Mouse (Mus musculus) olfactory bulb, adult 2 months (tissue): ENCODE results near the gene Atp5l. TPM values are rescaled to one million over a fixed set of nuclear protein-coding genes. Genes with fewer than 3 reads are reported as not detected.

Source experiments
- H3K27ac ChIP-seq: fragments of 200-500 bp; 2 replicates; pipeline ENCODE4 v1.5.1; 2012; ENCODE audit warnings: low read depth, low read length; ENCODE audit not compliant: insufficient read depth
- H3K4me1 ChIP-seq: fragments of 200-500 bp; 2 replicates; pipeline ENCODE4 v1.6.1; 2012; ENCODE audit warnings: low read length; ENCODE audit not compliant: control insufficient read depth, insufficient read depth
- H3K4me3 ChIP-seq: fragments of 200-500 bp; 2 replicates; pipeline ENCODE4 v1.5.1; 2012; ENCODE audit warnings: mild to moderate bottlenecking, low read depth, low read length, moderate library complexity; ENCODE audit not compliant: insufficient read depth
- CTCF ChIP-seq: fragments of 200-500 bp; IDR thresholded peaks from 2 replicates; pipeline ENCODE4 v1.5.1; 2012; ENCODE audit warnings: low read depth, mild to moderate bottlenecking, low read length, moderate library complexity; ENCODE audit not compliant: insufficient read depth
- POLR2A ChIP-seq: fragments of 200-500 bp; IDR thresholded peaks from 2 replicates; pipeline ENCODE4 v1.6.1; 2012; ENCODE audit warnings: mild to moderate bottlenecking, low read depth, low read length, moderate library complexity; ENCODE audit not compliant: insufficient read depth
- WGBS: fragments of 180-500 bp; shearing (Covaris S2); methylation state at CpG from one replicate; pipeline ENCODE4 v1.1.7; 2018; 5-methylcytosine and 5-hydroxymethylcytosine counted together
- polyA plus RNA-seq: library from polyadenylated mRNA; stranded (reverse); fragments of >200 nt; gene quantifications from 2 replicates; pipeline ENCODE4 v1.2.4, GENCODE M21; 2012; ENCODE audit warnings: low replicate concordance; ENCODE audit not compliant: missing spikeins, insufficient read depth, insufficient read length

Gene Atp5l
- polyA plus RNA-seq, 1 experiment = not detected

GRCm38 (mm10) chr9:44882436-44882980, 38.0 kb downstream of the Atp5l start:
- no peak for TF ChIP-seq POLR2A
- TF ChIP-seq CTCF = no peak
- H3K27ac ChIP-seq = peak overlapping the region; percentile 93
- peaks cover 8% of the 10 kb centered on the region for H3K4me1 ChIP-seq
- under 1% methylated on average over 26 of the region's 27 CpGs for WGBS
- H3K4me3 ChIP-seq = peak overlapping the region; percentile 58

GRCm38 (mm10) chr9:44881941-44882435, 38.6 kb downstream of the Atp5l start:
- peak; percentile 13 for TF ChIP-seq POLR2A
- no peak for TF ChIP-seq CTCF
- Histone ChIP-seq H3K4me1 (peaks cover 13% of the 10 kb centered on the region), H3K27ac (peak overlapping the region; percentile 93), H3K4me3 (peak overlapping the region; percentile 58)
- WGBS = under 1% methylated on average over 29 of the region's 29 CpGs

GRCm38 (mm10) chr9:44881221-44881871, 39.2 kb downstream of the Atp5l start, which contains the start of gene Kmt2a:
TSS of gene Kmt2a (minus strand) at chr9:44881296.
- Histone ChIP-seq H3K4me1 (peaks cover 13% of the 10 kb centered on the region), H3K4me3 (peak within 1 kb of the TSS; percentile 94), H3K27ac (peak within 1 kb of the TSS; percentile 93)
- TF ChIP-seq POLR2A (peak; percentile 63), CTCF (no peak)
- WGBS = under 1% methylated on average over 69 of the region's 71 CpGs

GRCm38 (mm10) chr9:44880309-44881081, 40.0 kb downstream of the Atp5l start:
- Histone ChIP-seq H3K27ac (peak overlapping the region; percentile 74), H3K4me3 (peak overlapping the region; percentile 94), H3K4me1 (peaks cover 15% of the 10 kb centered on the region)
- TF ChIP-seq CTCF = no peak
- TF ChIP-seq POLR2A = no peak
- under 1% methylated on average over 44 of the region's 44 CpGs for WGBS

- Histone ChIP-seq H3K27ac (peak overlapping the region; percentile 51; the same call in 1 of the 2 replicates), H3K4me1 (peaks cover 18% of the 10 kb centered on the region), H3K4me3 (peak overlapping the region; percentile 94)
- TF ChIP-seq POLR2A = no peak
- TF ChIP-seq CTCF = no peak
- WGBS = under 1% methylated on average over 13 of the region's 13 CpGs
These were observed 40.8 kb downstream of the Atp5l start for GRCm38 (mm10) chr9:44879694-44880271.

- peak overlapping the region; percentile 41; the same call in 1 of the 2 replicates for H3K27ac ChIP-seq
- TF ChIP-seq POLR2A (no peak), CTCF (no peak)
- H3K4me1 ChIP-seq = peaks cover 18% of the 10 kb centered on the region
- H3K4me3 ChIP-seq = peak overlapping the region; percentile 94
- 4% methylated on average over 9 of the region's 9 CpGs for WGBS
These were observed 41.6 kb downstream of the Atp5l start for GRCm38 (mm10) chr9:44878776-44879500.

- WGBS = 60% methylated on average over 7 of the region's 7 CpGs
- H3K4me3 ChIP-seq = peak overlapping the region; percentile 4; the same call in 1 of the 2 replicates
- no peak overlapping the region for H3K27ac ChIP-seq
- H3K4me1 ChIP-seq = peaks cover 18% of the 10 kb centered on the region
- TF ChIP-seq CTCF (no peak), POLR2A (no peak)
These were observed 42.9 kb downstream of the Atp5l start for GRCm38 (mm10) chr9:44877686-44878085.

GRCm38 (mm10) chr9:44875476-44875875, 45.1 kb downstream of the Atp5l start:
- TF ChIP-seq CTCF (no peak), POLR2A (no peak)
- Histone ChIP-seq H3K4me3 (no peak overlapping the region), H3K4me1 (peaks cover 16% of the 10 kb centered on the region), H3K27ac (peak overlapping the region; percentile 48; the same call in 1 of the 2 replicates)
- whole genome bisulfite sequencing = 15% methylated on average over 7 of the region's 7 CpGs
